Mouse (Mus musculus): ENCODE measurements around the gene Oas1h. TPM values are rescaled to one million over a fixed set of nuclear protein-coding genes. Genes with fewer than 3 reads are reported as not detected.
"Not testable (repeated sequence)": the region's sequence is repeated elsewhere in the genome, so short reads cannot be mapped to it uniquely, and the experiment has no call there.

Gene Oas1h
- total RNA-seq, 2 experiments from 2014 or later = not detected

- intact Hi-C loops (cut with DNase I) = no loop called here
- DNase-seq (ENCODE audit: extremely low spot score in 1 of 2, low spot score in 2 of 2) = no peak
These were observed 47.1 kb downstream of the Oas1h start for GRCm38 (mm10) chr5:120908196-120908920.

GRCm38 (mm10) chr5:120914204-120914603 is 53.0 kb downstream of the Oas1h start, which contains the start of gene Oas1d:
Oas1d (plus strand) TSS chr5:120914536.
- DNase-seq (ENCODE audit: extremely low spot score in 1 of 2, low spot score in 2 of 2) = not testable (repeated sequence)

GRCm38 (mm10) chr5:120919156-120919935 is 58.1 kb downstream of the Oas1h start:
- intact Hi-C loops (cut with DNase I); DNase-seq (ENCODE audit: extremely low spot score in 1 of 2, low spot score in 2 of 2): not testable (repeated sequence)

More at GRCm38 (mm10) chr5:120914204-120914603, 53.0 kb downstream of the Oas1h start, which contains the start of gene Oas1d:
- intact Hi-C loops (cut with DNase I) = not testable (repeated sequence)

- DNase-seq (ENCODE audit: extremely low spot score in 1 of 2, low spot score in 2 of 2) = no peak
- intact Hi-C loops (cut with DNase I) = no loop called here
These were observed 59.1 kb downstream of the Oas1h start for GRCm38 (mm10) chr5:120920296-120920695.

Small RNA genes lying within 50 kb of the gene (microRNA-seq; reads per million reads assigned to microRNA genes)
- not detected for gene Gm22907

Other genes starting within 250 kb of the Oas1h start
- gene Rita1, start 248.8 kb upstream of the Oas1h start, total RNA-seq (2021) = 10 to 100 TPM; 29.5 to 31.2 TPM
- 10 to 100 TPM; 47.5 to 48.8 TPM for gene Ddx54, start 248.7 kb upstream of the Oas1h start, total RNA-seq (2021)
- 1 to 10 TPM in 1 of 2 experiments, not detected in 1; 1.1 TPM for gene Cfap73, start 227.2 kb upstream of the Oas1h start, total RNA-seq (2021)
- gene Rasal1, start 212.6 kb upstream of the Oas1h start, total RNA-seq (2021) = 100 to 1,000 TPM; 107 to 122 TPM
- gene Dtx1, start 149.5 kb upstream of the Oas1h start, total RNA-seq (2021) = 10 to 100 TPM; 84.4 to 90.4 TPM
- gene Oas2, start 111.6 kb upstream of the Oas1h start, total RNA-seq (2021) = under 1 TPM in 1 of 2 experiments, not detected in 1; 0.28 TPM
- under 1 TPM in 1 of 2 experiments, not detected in 1; 0.06 TPM for gene Oas3, start 83.8 kb upstream of the Oas1h start, total RNA-seq (2021)
- not detected for gene Oas1e, start 65.9 kb upstream of the Oas1h start, total RNA-seq (2021)
- gene Oas1c, start 48.9 kb upstream of the Oas1h start, total RNA-seq (2021) = 1 to 10 TPM; 1.1 TPM
- not detected for gene Oas1f, start 14.1 kb upstream of the Oas1h start, total RNA-seq (2021)
- not detected for gene Oas1g, start 26.2 kb downstream of the Oas1h start, total RNA-seq (2021)
- gene Oas1a, start 46.1 kb downstream of the Oas1h start, total RNA-seq (2021) = under 1 TPM in 1 of 2 experiments, not detected in 1; 0.18 TPM
- not detected for gene Oas1d, start 53.1 kb downstream of the Oas1h start, total RNA-seq (2021)
- 100 to 1,000 TPM; 188 to 210 TPM for gene Rph3a, start 148.7 kb downstream of the Oas1h start, total RNA-seq (2021)

All from left cerebral cortex, postnatal 10 days (tissue).